Mouse (Mus musculus) embryo, embryonic 11 days (tissue): ENCODE measurements around the gene Ppp1r17.

Experiments
- DNase-seq: peaks from one replicate; pipeline ENCODE4 v3.0.0-alpha.2; 2015

Ppp1r17 gene

DNA sequence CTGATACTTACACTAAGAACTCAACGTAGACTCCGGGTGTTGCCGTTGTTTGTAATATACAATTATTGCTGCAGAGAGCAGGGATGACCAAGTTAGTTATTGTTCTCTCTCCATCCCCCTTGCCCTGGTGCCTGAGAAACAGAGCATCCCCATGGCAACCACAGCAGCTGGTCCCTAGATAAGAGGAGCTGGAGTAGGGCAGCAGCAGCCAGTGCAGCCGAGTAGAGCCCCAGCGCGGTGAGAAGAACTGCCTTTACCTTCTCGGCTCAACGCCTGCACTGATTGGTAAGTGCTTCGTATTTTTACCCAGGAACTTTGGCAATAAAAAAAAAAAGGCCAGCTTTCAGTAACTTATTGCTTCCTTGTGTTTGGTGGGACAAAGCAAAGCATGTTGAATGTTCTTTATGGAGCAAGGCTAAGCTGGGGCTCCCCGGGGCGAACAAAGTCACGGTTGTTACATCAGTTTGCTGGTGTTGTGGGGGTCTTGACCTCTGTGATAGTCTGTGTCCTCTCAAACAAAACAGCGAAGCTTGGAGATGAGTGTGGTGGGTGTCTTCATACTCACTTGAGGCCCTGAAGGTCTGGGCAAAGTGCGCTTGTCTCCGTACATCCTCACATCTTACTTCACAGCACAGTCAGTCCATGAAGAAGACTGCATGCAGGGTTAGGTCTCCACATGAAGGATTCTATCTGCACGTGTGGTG, at the start of gene Ppp1r17:
Gene Ppp1r17 (plus strand): TSS at position 207 of the 704 bp plus-strand sequence.
- DNase-seq = peak; percentile 64

DNA sequence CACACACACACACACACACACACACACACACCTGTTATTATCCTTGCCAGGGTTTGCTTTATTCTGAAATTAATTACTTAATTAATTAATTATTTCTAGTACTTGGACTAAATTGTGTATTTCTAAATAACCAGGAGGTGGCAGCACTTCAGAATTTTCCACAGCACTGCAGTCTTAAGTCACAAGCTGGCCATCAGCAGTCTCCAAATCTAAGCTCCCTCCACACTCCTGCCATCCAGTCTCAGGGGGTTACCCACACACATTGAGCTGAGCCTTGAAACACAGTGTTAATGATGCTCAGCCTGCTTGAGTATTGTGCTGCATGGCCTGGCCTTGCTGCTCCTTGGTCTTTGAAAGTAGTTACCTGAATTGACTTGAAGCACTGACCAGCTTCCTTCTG, 44.3 kb upstream of the Ppp1r17 start:
- DNase-seq = peak; percentile 66

GRCm38 (mm10) chr6:55979766-55980165, 37.5 kb upstream of the Ppp1r17 start:
- DNase-seq = no peak

DNA sequence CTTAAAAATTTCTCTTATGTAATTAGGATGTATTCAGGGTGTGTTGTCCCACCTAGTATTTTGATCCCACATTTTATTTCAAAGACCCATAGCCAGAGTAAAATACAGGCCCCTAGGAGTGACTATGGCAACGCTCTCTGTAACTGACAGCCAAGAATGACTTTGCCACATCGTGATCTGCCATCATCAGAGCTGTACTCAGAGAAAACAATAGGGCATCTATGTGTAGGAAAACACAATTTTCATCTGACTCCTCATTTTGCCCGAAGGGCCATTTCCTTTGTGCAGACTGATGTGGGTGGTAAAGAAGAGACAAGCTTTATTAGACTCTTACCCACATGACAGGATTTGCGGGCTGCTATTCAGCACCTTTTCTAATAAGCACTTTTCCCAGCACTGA, 8.6 kb upstream of the Ppp1r17 start:
- DNase-seq = no peak

DNA sequence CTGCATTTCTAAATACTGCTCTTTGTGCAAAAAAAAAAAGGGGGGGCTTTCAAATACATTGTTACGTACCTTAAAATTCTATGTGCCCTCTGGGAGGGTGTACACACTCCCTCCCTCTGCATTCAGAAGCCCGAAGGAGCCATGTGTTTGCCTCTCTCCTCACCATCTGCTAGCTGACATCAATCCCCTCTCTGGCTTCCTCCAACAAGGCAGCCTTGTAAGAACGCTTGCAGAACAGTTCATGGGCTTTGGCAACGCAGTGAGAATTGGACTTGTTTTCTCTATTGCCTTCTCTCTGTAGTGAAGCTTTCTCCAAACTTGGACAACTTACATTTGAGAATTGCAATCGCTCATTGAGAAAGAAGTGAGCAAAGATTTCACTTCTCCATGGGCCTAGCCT, 4.9 kb upstream of the Ppp1r17 start:
- no peak for DNase-seq

DNA sequence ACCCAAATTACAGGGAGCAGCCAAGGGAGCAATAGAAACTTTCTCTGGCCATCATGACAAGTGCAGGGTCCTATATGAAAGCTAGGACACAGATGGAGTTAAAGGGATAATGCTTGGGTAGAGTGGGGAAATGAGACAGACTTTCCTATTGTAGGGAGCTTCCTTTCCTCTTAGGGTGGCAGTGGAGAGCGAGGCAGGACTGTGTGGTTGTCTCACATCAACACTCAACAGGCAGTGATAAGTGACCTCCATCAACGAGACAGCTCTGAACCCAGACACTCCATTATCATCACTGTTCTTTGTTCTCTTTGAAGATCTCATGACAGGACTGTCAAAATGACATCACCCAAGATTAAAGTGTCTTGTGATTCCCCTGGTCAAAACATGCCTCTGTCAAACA, 2.3 kb downstream of the Ppp1r17 start:
- no peak for DNase-seq

- DNase-seq = peak; percentile 23
Measured at GRCm38 (mm10) chr6:56025533-56025932, 8.2 kb downstream of the Ppp1r17 start.

GRCm38 (mm10) chr6:56027318-56027717, 10.0 kb downstream of the Ppp1r17 start:
- no peak for DNase-seq

- no peak for DNase-seq
Measured at GRCm38 (mm10) chr6:56027966-56028365, 10.7 kb downstream of the Ppp1r17 start.

DNA sequence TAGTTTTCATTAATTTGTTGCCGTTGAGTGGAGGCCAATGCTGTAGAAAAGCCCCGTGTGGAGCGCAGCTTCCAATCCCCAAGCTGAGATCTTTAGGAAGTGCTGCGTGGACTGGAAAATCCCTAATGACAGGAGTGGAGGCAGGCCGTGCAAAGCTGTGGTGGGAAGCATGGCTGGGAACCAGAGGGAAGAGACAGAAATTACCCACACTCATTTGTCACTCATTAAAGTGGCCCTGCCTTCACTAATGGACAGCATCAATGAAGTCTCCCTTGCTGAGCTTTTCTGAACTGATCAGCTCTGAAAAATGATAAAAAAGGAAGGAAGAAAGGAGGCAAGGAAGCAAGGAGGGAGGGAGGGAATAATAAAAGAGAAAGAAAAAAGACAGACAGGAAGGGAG, 12.7 kb downstream of the Ppp1r17 start:
- no peak for DNase-seq

DNA sequence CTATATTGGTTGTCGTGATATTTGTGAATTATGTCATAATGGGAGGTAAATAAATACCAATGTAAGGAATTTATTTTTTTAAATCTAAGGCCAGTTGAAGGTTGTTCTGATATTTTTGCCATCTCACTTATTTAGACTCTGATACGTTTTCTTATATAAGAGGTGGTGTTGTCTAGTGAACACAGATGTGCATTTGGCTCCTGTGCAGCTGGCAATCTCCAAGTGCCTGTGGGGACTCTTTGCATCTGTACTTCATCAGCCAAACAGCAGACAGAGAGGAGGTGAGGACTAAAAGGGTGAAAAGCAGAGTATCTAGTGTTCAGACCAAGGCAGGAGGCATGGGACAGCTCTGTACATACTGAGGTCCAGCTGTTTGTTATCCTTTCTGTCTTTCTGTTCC, 14.9 kb downstream of the Ppp1r17 start:
- no peak for DNase-seq

DNA sequence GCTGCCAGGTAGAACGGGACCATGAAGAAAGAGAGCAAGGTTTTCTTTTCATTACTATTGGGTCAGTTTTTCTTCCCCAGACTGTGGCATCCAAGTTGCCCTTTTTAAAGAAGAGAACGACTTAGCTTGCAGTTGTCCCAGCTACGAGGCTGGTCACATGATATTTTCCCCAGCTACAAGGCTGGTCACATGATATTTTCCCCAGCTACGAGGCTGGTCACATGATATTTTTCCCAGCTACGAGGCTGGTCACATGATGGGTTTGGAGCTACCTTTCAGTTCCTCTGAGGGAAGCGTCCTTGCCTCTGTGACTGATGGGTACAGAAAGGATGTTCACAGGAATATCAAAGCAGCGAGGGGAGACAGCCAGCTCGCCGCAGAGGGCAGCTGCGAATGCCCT, 17.8 kb downstream of the Ppp1r17 start:
- DNase-seq = no peak

DNA sequence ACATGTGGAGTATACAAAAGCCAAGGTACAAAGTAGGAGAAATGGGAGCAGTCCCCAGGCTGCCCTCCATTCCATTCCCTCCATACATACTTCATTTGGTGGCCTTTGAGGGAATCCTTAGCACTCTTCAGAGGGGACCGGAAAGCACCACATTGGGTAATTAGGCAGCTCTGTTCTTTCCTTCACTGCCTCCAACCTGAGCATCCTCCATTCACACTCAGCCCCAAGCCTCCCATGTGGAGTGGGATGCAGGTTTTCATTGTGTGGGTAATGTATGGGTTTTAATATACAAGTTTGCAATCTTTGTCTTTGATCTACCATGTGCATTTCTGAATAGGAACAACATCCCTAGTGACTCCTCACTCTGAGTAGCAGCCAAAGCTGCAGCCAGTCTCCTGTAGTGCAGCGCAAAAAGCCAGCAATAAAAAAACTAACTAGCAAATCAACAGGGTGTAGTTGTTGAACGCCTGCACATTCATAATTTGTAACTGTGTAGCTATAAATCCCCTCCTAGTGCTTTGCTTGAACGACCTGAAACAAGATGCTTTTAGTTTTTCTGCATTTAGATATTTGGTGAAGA, 22.3 kb downstream of the Ppp1r17 start:
- DNase-seq = no peak

DNA sequence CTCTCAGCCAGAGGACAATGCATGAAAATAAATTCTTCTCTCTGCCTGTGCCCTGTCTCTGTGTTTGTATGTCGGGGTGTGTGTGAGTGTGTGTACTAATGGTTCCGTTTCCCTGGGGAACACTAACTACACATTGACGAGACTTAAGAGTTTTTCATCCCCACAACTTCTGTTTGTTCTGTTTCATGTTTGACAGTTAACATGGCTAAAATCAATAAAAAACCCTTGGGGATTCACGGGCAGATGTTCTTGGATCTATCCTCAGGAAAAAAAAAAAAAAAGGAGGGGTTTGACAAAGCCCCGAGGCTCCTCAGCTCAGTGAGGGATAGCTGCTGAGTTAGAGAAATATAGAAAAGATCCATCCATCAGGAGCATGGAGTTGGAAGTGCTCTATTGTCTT, 27.0 kb downstream of the Ppp1r17 start:
- DNase-seq = peak; percentile 20

- DNase-seq = no peak
Measured at GRCm38 (mm10) chr6:56044716-56045115, 27.4 kb downstream of the Ppp1r17 start.

DNA sequence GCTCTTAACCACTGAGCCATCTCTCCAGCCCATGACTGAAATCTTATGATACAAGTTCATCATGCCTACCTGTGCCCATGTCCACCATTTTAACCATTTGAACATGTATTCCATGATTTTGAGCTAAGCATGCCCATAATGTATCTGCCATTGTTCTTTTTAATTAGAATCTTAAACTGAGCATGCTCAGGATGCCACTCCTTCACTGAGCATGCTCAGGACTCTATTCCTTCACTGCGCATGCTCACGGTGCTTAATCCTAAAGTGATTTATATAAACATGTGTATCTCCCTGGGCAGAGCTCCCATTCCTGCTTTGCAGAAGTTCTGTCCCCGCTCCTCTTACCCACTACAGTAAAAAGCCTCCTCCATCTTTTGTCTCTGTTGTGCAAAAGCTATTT, 31.3 kb downstream of the Ppp1r17 start:
- no peak for DNase-seq

DNA sequence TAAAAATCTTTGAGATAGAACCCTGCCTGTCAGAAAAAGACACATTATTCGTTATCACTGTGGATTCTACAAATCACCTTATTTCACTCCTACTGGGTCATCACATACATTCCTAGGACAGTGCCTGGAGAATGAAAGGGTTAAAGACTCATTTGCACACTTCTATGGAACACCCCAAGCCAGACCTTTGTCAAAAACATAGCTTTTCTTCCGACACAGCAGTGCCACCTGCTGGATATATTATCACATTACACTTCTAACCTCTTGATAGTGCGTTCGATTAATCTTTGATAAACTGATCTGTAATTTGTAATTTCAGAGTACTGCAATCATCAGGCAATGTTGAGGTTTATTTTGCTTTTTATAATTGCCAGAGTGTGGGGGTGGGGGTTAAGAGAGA, 31.8 kb downstream of the Ppp1r17 start:
- peak; percentile 69 for DNase-seq

GRCm38 (mm10) chr6:56063736-56064135, 46.4 kb downstream of the Ppp1r17 start:
- no peak for DNase-seq

GRCm38 (mm10) chr6:56066632-56067282, 49.5 kb downstream of the Ppp1r17 start:
- peak; percentile 67 for DNase-seq

DNA sequence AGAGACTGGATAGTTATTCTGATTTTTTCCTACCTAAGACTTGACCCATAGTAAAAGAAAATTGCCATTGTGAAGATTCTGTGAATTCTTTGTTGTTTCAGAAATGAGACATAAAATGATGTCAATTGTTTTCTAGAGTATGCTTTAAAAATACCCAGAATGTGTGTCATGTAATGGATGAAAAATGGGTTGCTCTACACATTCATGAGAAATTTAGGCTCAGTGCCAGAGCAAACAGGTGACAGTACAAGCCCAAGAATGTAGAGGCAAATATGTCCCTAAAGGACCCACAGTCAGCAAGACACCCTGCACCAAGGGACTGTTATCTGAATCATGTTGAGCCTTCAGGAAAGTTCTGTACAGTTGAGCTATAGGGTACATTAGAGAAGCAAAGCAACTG, 51.2 kb downstream of the Ppp1r17 start:
- DNase-seq = no peak

- DNase-seq = peak; percentile 38
Measured at GRCm38 (mm10) chr6:56076378-56076805, 59.1 kb downstream of the Ppp1r17 start.
